Mouse (Mus musculus) midbrain, postnatal 0 days (tissue): ENCODE measurements around the gene Cyp4f14. TPM values are rescaled to one million over a fixed set of nuclear protein-coding genes. Genes with fewer than 3 reads are reported as not detected.

Source experiments
- ATAC-seq: fragments of 200-750 bp; cut with Nextera tagmentation; 2 replicates; pipeline ENCODE4 v1.8.0; 2017; ENCODE audit warnings: moderate number of reproducible peaks, mild to moderate bottlenecking, moderate TSS enrichment, moderate library complexity; ENCODE audit not compliant: low FRiP score
- DNase-seq: peaks from one replicate; pipeline ENCODE4 v3.0.0-alpha.2; 2015; ENCODE audit warnings: low spot score
- H3K27ac ChIP-seq: fragments of 300-500 bp; sonication (generic); 2 replicates; pipeline ENCODE4 v1.5.1; 2014; ENCODE audit warnings: low read depth, mild to moderate bottlenecking, low read length, mixed read lengths
- H3K27me3 ChIP-seq: fragments of 300-500 bp; sonication (generic); 2 replicates; pipeline ENCODE4 v1.6.1; 2014; ENCODE audit warnings: low read length, control low read depth, mixed read lengths; ENCODE audit not compliant: insufficient read depth
- H3K36me3 ChIP-seq: fragments of 300-500 bp; sonication (generic); 2 replicates; pipeline ENCODE4 v1.6.1; 2014; ENCODE audit warnings: low read length, control low read depth, mixed read lengths; ENCODE audit not compliant: insufficient read depth
- H3K4me1 ChIP-seq: fragments of 300-500 bp; sonication (generic); 2 replicates; pipeline ENCODE4 v1.6.1; 2014; ENCODE audit warnings: mild to moderate bottlenecking, control low read depth, antibody characterized with exemption, low read length, mixed read lengths; ENCODE audit not compliant: insufficient read depth
- H3K4me2 ChIP-seq: fragments of 300-500 bp; sonication (generic); 2 replicates; pipeline ENCODE4 v1.6.1; 2014; ENCODE audit warnings: low read depth, mild to moderate bottlenecking, low read length, mixed read lengths; ENCODE audit not compliant: poor library complexity, severe bottlenecking
- H3K4me3 ChIP-seq: fragments of 300-500 bp; sonication (generic); 2 replicates; pipeline ENCODE4 v1.5.1; 2014; ENCODE audit warnings: low read depth, mild to moderate bottlenecking, low read length, moderate library complexity
- H3K9ac ChIP-seq: fragments of 300-500 bp; sonication (generic); replicated peaks from 2 replicates; pipeline ENCODE4 v1.6.1; 2014; ENCODE audit warnings: mild to moderate bottlenecking, low read length, moderate library complexity, mixed read lengths; ENCODE audit not compliant: poor library complexity, severe bottlenecking
- H3K9me3 ChIP-seq: fragments of 300-500 bp; sonication (generic); 2 replicates; pipeline ENCODE4 v1.6.1; 2016; ENCODE audit warnings: low read length, control low read depth
- CTCF ChIP-seq: IDR thresholded peaks from 2 replicates; pipeline ENCODE4 v1.5.1; 2016; ENCODE audit warnings: antibody characterized with exemption, mild to moderate bottlenecking
- WGBS: fragments of 180-500 bp; shearing (Covaris S2); extraction: QIAGEN DNeasy Blood & Tissue Kit; methylation state at CpG from one replicate; pipeline ENCODE4 v1.1.7; 2014; 5-methylcytosine and 5-hydroxymethylcytosine counted together
- polyA plus RNA-seq: library from polyadenylated mRNA; unstranded; fragments of >200 nt; fragmentation: Nextera tagmentation; extraction: Ambion mirVana; gene quantifications from 2 replicates; pipeline ENCODE4 v1.2.1, GENCODE M21; 2015
- total RNA-seq: library from RNA; depleted of rRNA; stranded (reverse); fragments of >200 nt; gene quantifications from 2 replicates; pipeline ENCODE4 v1.2.3, GENCODE M21; 2014

The Cyp4f14 gene
- total and polyA plus RNA-seq, 2 experiments from 2014 or later: 0.77 to 1.2 TPM

DNA sequence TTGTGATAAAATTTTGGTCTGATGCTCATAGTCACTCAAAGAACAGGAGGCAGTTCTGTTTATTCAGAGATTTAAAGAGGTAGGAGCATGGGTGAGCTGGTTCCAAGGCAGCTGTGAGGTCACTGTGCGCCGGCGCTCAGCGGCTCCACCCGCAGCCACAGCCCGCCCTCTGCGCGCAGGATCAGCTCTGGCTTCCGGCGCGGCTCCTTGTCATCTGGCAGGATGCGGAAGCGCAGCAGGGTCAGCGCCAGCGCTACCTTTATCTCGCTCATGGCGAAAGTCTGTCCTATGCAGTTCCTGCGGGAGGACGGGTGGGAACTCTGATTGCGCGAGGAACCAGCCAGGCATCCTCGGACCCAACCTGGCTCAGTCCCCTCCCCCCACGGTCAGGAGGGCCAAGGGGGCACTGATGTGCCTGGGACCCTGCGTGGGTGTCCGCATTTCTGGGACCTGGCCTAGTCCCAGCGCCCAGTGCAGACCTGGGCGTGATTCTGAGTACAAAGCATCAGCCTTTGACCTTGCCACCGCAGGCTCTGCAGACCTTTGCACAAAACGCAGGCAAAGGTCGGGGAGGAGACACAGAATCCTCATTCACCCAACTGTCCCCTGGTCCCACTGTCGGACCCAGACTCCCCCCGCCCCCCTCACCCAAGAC, 7.6 kb upstream of the Cyp4f14 start:
- Histone ChIP-seq H3K9me3 (peaks cover 6% of the 10 kb centered on the region; the same call in 1 of the 2 replicates), H3K4me3 (peak overlapping the region; percentile 47), H3K9ac (peak overlapping the region; percentile 73), H3K27ac (peak overlapping the region; percentile 57; the same call in 1 of the 2 replicates), H3K36me3 (no peaks in the 10 kb centered on the region), H3K4me2 (peak overlapping the region; percentile 87), H3K27me3 (no peaks in the 10 kb centered on the region), H3K4me1 (peaks cover 3% of the 10 kb centered on the region)
- peak; percentile 18; the same call in 1 of the 2 replicates for TF ChIP-seq CTCF
- 17% methylated on average over 32 of the region's 32 CpGs for WGBS
- DNase-seq (peak; percentile 83), ATAC-seq (peak; percentile 98)

- no peak overlapping the region for H3K4me3 ChIP-seq
- 100% methylated on average over 1 of the region's 1 CpGs for WGBS
- no peak for DNase-seq
- no peak overlapping the region for H3K9ac ChIP-seq
- ATAC-seq: no peak
- H3K27me3 ChIP-seq: no peaks in the 10 kb centered on the region
- TF ChIP-seq CTCF: no peak
- no peaks in the 10 kb centered on the region for H3K36me3 ChIP-seq
- no peak overlapping the region for H3K4me2 ChIP-seq
- no peak overlapping the region for H3K27ac ChIP-seq
- peaks cover 6% of the 10 kb centered on the region; the same call in 1 of the 2 replicates for H3K9me3 ChIP-seq
- H3K4me1 ChIP-seq: peaks cover 3% of the 10 kb centered on the region
Measured at GRCm38 (mm10) chr17:32923681-32924080, 6.5 kb upstream of the Cyp4f14 start.

DNA sequence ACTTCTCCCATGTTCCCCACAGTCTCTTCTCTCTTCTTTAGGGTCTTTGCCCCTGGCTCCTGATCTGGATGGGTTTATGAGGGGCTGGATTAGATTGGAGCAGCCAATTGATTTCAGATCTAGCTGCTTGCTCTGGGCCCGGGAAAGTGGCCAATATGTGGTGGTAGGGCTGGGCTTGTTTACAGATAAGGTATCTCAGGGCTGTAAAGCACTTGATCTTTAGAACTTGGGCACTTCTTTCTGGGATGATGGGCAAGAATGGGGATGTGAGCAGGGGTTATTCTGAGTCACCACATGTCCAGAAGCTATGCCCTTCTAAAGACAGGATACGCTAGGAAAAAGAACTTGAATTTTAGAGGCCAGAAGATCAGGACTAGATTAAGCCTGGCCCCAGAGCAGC, 2.0 kb upstream of the Cyp4f14 start:
- Histone ChIP-seq H3K9ac (no peak overlapping the region), H3K4me1 (no peaks in the 10 kb centered on the region), H3K9me3 (peaks cover 6% of the 10 kb centered on the region; the same call in 1 of the 2 replicates), H3K4me3 (no peak overlapping the region), H3K27ac (no peak overlapping the region), H3K36me3 (no peaks in the 10 kb centered on the region), H3K4me2 (no peak overlapping the region), H3K27me3 (no peaks in the 10 kb centered on the region; the same call in 1 of the 2 replicates)
- TF ChIP-seq CTCF: no peak
- ATAC-seq (no peak), DNase-seq (no peak)
- 92% methylated on average over 2 of the region's 2 CpGs for WGBS

GRCm38 (mm10) chr17:32916075-32916474, 1.1 kb downstream of the Cyp4f14 start:
- Histone ChIP-seq H3K9ac (no peak overlapping the region), H3K4me3 (no peak overlapping the region), H3K27ac (no peak overlapping the region), H3K27me3 (no peaks in the 10 kb centered on the region; the same call in 1 of the 2 replicates), H3K4me2 (no peak overlapping the region), H3K36me3 (no peaks in the 10 kb centered on the region), H3K9me3 (peaks cover 6% of the 10 kb centered on the region; the same call in 1 of the 2 replicates), H3K4me1 (no peaks in the 10 kb centered on the region)
- no peak for DNase-seq
- no peak for TF ChIP-seq CTCF
- ATAC-seq: no peak
- WGBS: 79% methylated on average over 1 of the region's 1 CpGs

GRCm38 (mm10) chr17:32906172-32906571, 11.0 kb downstream of the Cyp4f14 start:
- Histone ChIP-seq H3K9me3 (no peaks in the 10 kb centered on the region), H3K27ac (no peak overlapping the region), H3K9ac (no peak overlapping the region), H3K27me3 (no peaks in the 10 kb centered on the region; the same call in 1 of the 2 replicates), H3K4me1 (no peaks in the 10 kb centered on the region), H3K36me3 (no peaks in the 10 kb centered on the region), H3K4me3 (no peak overlapping the region), H3K4me2 (no peak overlapping the region)
- no peak for TF ChIP-seq CTCF
- ATAC-seq: no peak
- WGBS: 78% methylated on average over 10 of the region's 10 CpGs
- no peak for DNase-seq

GRCm38 (mm10) chr17:32905239-32905638, 11.9 kb downstream of the Cyp4f14 start:
- Histone ChIP-seq H3K9me3 (no peaks in the 10 kb centered on the region), H3K36me3 (no peaks in the 10 kb centered on the region), H3K27ac (no peak overlapping the region), H3K4me1 (no peaks in the 10 kb centered on the region), H3K4me2 (peak overlapping the region; percentile 45), H3K4me3 (peak overlapping the region; percentile 18), H3K9ac (no peak overlapping the region), H3K27me3 (no peaks in the 10 kb centered on the region; the same call in 1 of the 2 replicates)
- DNase-seq: peak; percentile 42
- TF ChIP-seq CTCF: peak; percentile 75
- ATAC-seq: 0 out of 2 replicates have a peak, but pooled peaks have one; percentile 27
- WGBS: 16% methylated on average over 19 of the region's 19 CpGs
